Mouse (Mus musculus) MEL (cell line): ENCODE results near the gene Dusp19. TPM values are rescaled to one million over a fixed set of nuclear protein-coding genes. Genes with fewer than 3 reads are reported as not detected.

Experiments used
- DNase-seq: peaks from one replicate; pipeline ENCODE4 v3.0.0; 2011; ENCODE audit warnings: low read depth, low spot score
- H3K27ac ChIP-seq: 2 replicates; pipeline ENCODE4 v1.5.1; 2012; ENCODE audit warnings: low read depth, mild to moderate bottlenecking, control low read depth, low read length, moderate library complexity; ENCODE audit not compliant: control insufficient read depth
- H3K27me3 ChIP-seq, 2 experiments: fragments of 150-350 bp in 1 of 2; sonication (generic) in 1 of 2; 2 replicates each; pipeline ENCODE4 v1.6.1; 2012; ENCODE audit warnings: low read length in 2 of 2, mild to moderate bottlenecking in 2 of 2, improper control_type of control experiment in 1 of 2, moderate library complexity in 1 of 2; ENCODE audit not compliant: insufficient read depth in 2 of 2, control insufficient read depth in 1 of 2
- H3K36me3 ChIP-seq, 2 experiments: 2 replicates each; pipeline ENCODE4 v1.6.1; 2012 to 2014; ENCODE audit warnings: low read length in 2 of 2, improper control_type of control experiment in 1 of 2, inconsistent platforms in 1 of 2, mild to moderate bottlenecking in 1 of 2; ENCODE audit not compliant: insufficient read depth in 2 of 2, control insufficient read depth in 1 of 2
- H3K4me1 ChIP-seq, 2 experiments: fragments of 150-350 bp in 1 of 2; sonication (generic) in 1 of 2; 2 replicates each; pipeline ENCODE4 v1.6.1; 2012; ENCODE audit warnings: low read length in 2 of 2, improper control_type of control experiment in 1 of 2, mild to moderate bottlenecking in 1 of 2; ENCODE audit not compliant: insufficient read depth in 2 of 2, control insufficient read depth in 1 of 2
- H3K4me3 ChIP-seq, 2 experiments: fragments of 150-350 bp in 1 of 2; sonication (generic) in 1 of 2; 2 replicates each; pipeline ENCODE4 v1.5.1; 2012; ENCODE audit warnings: low read depth in 2 of 2, low read length in 2 of 2, mild to moderate bottlenecking in 2 of 2, moderate library complexity in 2 of 2, control low read depth in 1 of 2, improper control_type of control experiment in 1 of 2; ENCODE audit not compliant: control insufficient read depth in 1 of 2, insufficient read depth in 1 of 2
- H3K79me2 ChIP-seq: 2 replicates; pipeline ENCODE4 v1.6.1; 2012; ENCODE audit warnings: mild to moderate bottlenecking, low read length, moderate library complexity; ENCODE audit not compliant: control insufficient read depth, poor library complexity, insufficient read depth
- H3K9ac ChIP-seq: 2 replicates; pipeline ENCODE4 v1.6.1; 2012; ENCODE audit warnings: low read depth, mild to moderate bottlenecking, control low read depth, low read length, moderate library complexity; ENCODE audit not compliant: control insufficient read depth, poor library complexity, severe bottlenecking
- H3K9me3 ChIP-seq: fragments of 150-350 bp; sonication (generic); replicated peaks from 2 replicates; pipeline ENCODE4 v1.6.1; 2012; ENCODE audit warnings: mild to moderate bottlenecking, low read length, improper control_type of control experiment, moderate library complexity; ENCODE audit not compliant: insufficient read depth
- CTCF ChIP-seq, 3 experiments: IDR thresholded peaks in 2 of 3; conservative IDR thresholded peaks in 1 of 3; 2 replicates each; pipeline ENCODE4 v1.5.1; 2011 to 2012; ENCODE audit warnings: low read length in 3 of 3, low read depth in 2 of 3, mild to moderate bottlenecking in 2 of 3, improper control_type of control experiment in 1 of 3, inconsistent platforms in 1 of 3, mixed read lengths in 1 of 3, moderate library complexity in 1 of 3; ENCODE audit not compliant: control insufficient read depth in 1 of 3, insufficient read depth in 1 of 3, poor library complexity in 1 of 3, severe bottlenecking in 1 of 3
- ELF1 ChIP-seq: IDR thresholded peaks from 2 replicates; pipeline ENCODE4 v1.6.1; 2014; ENCODE audit warnings: low read depth, mild to moderate bottlenecking, inconsistent platforms, low read length, improper control_type of control experiment, moderate library complexity
- GABPA ChIP-seq: IDR thresholded peaks from 2 replicates; pipeline ENCODE4 v1.6.1; 2012; ENCODE audit warnings: low read depth, mild to moderate bottlenecking, inconsistent platforms, low read length, improper control_type of control experiment, moderate library complexity
- MAFK ChIP-seq: IDR thresholded peaks from 2 replicates; pipeline ENCODE4 v1.6.1; 2011; ENCODE audit warnings: low read depth, mild to moderate bottlenecking, low read length, improper control_type of control experiment, borderline replicate concordance
- MAZ ChIP-seq: IDR thresholded peaks from 2 replicates; pipeline ENCODE4 v1.6.1; 2012; ENCODE audit warnings: low read depth, mild to moderate bottlenecking, inconsistent platforms, low read length, improper control_type of control experiment
- polyA plus RNA-seq, 2 experiments: library from polyadenylated mRNA; stranded (reverse) in 1 of 2; unstranded in 1 of 2; fragments of >175 nt in 1 of 2; fragments of >200 nt in 1 of 2; gene quantifications; 2 replicates each; pipeline versions ENCODE4 v1.2.1 to v1.2.4; 2012; ENCODE audit warnings: low replicate concordance in 2 of 2, low read depth in 1 of 2; ENCODE audit not compliant: insufficient read length in 2 of 2, insufficient read depth in 1 of 2, missing spikeins in 1 of 2
- total RNA-seq: library from RNA; depleted of rRNA; stranded (reverse); fragments of 300-350 nt; gene quantifications from 2 replicates; pipeline ENCODE4 v1.2.3, GENCODE M21; 2012; rRNA removed

Dusp19 gene
- total and polyA plus RNA-seq, 3 experiments: 14.9 to 16.1 TPM; not detected in 1

DNA sequence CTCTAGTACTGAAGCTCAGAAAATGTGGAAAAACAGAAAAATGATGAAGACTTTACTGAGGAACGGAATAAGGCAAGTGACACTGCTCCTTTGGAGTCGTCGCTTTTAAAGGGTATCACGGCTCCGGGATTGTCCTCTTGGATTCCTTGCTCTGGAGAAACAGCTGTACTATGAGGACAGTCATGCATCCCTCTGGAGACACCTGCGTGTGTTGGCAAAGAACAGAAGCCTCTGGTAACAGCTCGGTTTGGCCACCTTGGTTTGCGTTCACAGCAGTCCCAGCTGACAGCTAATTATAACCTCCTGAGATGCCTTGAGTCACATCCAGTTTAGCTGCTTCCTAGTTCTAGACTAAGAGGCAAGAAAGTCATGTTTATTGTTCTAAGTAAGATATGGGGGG, 62.0 kb downstream of the Dusp19 start:
- Histone ChIP-seq H3K27ac (no peak overlapping the region), H3K9me3 (no peaks in the 10 kb centered on the region), H3K4me3 (no peak overlapping the region), H3K9ac (no peak overlapping the region), H3K27me3 (no peaks in the 10 kb centered on the region), H3K4me1 (peaks cover 2 to 3% of the 10 kb centered on the region in 2 experiments; a peak in 1 of 4 replicates), H3K36me3 (no peaks in the 10 kb centered on the region), H3K79me2 (no peaks in the 10 kb centered on the region)
- DNase-seq: no peak
- TF ChIP-seq CTCF (IDR thresholded peaks at IDR 0.05 in 2 of 3, conservative IDR thresholded peaks at IDR 0.05 in 1 of 3; ENCODE audit: control insufficient read depth in 1 of 3, insufficient read depth in 1 of 3, low read depth in 2 of 3, low read length in 3 of 3, poor library complexity in 1 of 3, severe bottlenecking in 1 of 3) (no peak), ELF1 (no peak), MAZ (no peak), GABPA (no peak), MAFK (no peak)
- TF ChIP-seq, all 39 proteins: peak for 0

Other genes starting within 250 kb of the Dusp19 start
- not detected in 2 replicates for gene Frzb, start 169.4 kb upstream of the Dusp19 start, total RNA-seq
- not detected for gene Frzb, start 169.4 kb upstream of the Dusp19 start, polyA plus RNA-seq
- 5.9 and 6.3 TPM in 2 replicates for gene Nckap1, start 35.7 kb upstream of the Dusp19 start, total RNA-seq
- 1 to 10 TPM in 1 of 2 experiments, not detected in 1; 7.1 TPM for gene Nckap1, start 35.7 kb upstream of the Dusp19 start, polyA plus RNA-seq
- gene Nup35, start 191 bp downstream of the Dusp19 start, total RNA-seq: 49.6 and 51.5 TPM in 2 replicates
- 10 to 100 TPM in 1 of 2 experiments, not detected in 1; 36.1 TPM for gene Nup35, start 191 bp downstream of the Dusp19 start, polyA plus RNA-seq